Mouse (Mus musculus) B cell, adult 62 days (primary cell): ENCODE data around the gene Il12rb1. TPM values are rescaled to one million over a fixed set of nuclear protein-coding genes. Genes with fewer than 3 reads are reported as not detected.

Experiments
- total RNA-seq: library from RNA; stranded (reverse); gene quantifications from 4 replicates; pipeline ENCODE4 v1.2.4, GENCODE M21; 2023

Gene Il12rb1
- 0.92 to 2.6 TPM (median 1.1 TPM) in 4 replicates for total RNA-seq

GRCm38 (mm10) chr8:70808239-70808638, at the start of gene Il12rb1:
TSS of gene Il12rb1 (plus strand) at chr8:70808449.

GRCm38 (mm10) chr8:70760775-70761406, 47.4 kb upstream of the Il12rb1 start, which contains the start of gene Mpv17l2:
TSS of gene Mpv17l2 (minus strand) at chr8:70760946.

GRCm38 (mm10) chr8:70776496-70777444, 31.5 kb upstream of the Il12rb1 start, which contains the start of gene Pik3r2:
TSS of gene Pik3r2 (minus strand) at chr8:70776713.

GRCm38 (mm10) chr8:70804481-70805206, 3.6 kb upstream of the Il12rb1 start, which contains the start of gene Mast3:
TSS of gene Mast3 (minus strand) at chr8:70805054.

DNA sequence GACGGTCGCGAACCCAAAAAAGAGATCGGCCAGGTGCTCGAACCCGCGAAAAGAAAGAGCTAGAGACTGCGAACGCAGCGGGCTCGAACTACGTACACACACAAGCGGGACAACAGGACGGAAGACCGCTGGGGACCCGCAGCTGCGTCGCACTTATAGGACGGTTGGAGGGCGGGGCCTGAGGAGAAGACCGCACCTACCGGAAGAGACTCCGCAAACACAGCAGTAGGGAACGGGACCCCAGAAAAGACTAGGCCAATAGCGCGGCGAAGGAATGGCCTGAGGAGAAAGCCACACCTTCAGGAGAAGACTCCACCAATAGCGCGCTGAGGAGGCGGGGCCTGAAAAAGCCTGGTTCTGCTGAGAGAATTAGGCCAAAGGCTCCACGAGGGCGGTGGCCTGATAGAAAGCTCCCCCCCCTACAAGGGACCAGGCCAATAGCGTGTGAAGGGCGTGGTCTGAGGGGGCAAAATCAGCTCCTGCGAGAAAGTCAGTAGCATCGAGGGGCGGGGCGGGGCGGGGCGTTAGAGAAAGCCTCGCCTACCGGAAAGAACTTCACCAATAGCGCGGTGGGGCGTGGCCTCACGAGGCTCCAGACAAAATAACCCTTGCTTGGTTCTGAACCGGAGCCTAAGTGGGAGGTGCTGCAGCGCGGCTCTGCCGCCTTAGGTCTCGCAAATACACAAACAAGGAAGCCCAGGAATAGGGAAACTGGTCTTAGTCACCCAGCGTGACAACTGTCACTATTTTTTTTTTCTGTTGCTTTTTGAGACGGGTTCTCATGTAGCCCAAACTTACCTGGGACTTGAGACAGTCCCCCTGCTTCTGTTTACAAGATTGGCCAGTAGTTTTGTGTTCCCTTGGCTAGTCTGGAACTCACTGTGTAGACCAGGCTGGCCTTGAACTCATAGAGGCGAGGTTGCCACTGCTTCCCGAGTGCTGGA, 31.4 kb downstream of the Il12rb1 start, which contains the start of gene Arrdc2:
Gene Arrdc2, minus strand, starts transcription at position 313 of the 944 bp plus-strand sequence.

DNA sequence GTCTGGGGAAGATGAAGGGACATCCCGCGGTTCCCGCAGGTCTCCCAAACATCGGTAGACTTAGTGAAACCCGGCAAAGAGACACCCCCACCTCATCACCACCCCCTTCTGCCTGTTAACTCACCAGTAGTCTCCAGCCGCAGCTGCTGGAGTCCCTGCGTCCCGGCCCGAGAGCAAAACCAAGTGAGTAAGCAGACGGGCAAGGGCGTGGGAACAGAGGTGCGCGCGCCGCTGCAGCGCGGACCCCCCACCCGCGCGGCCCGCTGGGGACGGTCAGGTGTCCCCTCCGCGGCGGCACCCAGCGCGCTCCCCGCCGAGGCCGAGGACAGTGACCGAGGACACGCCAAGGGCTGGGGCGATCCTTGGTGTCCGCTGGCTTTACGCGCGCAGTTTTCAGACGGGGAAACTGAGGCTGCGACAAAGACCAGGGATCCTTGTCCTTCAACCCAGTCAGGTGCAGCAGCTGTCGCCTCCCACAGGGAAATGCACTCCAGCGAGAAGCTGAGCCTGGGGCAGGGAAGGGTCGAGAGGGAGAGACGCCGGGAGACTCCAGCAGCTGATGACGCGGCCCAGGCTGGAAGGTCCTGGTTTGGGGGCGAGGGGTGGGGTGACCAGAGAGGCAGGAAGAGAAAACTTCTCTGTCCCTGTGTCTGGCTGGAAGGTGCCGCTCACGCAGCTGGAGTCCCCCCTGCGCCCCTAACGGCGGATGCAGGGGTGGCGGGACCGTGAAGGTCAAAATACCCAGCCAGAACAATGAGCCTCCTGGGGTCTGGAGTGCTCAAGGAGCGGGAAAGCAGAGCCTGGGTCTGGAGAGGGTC, 54.8 kb downstream of the Il12rb1 start, which contains the start of gene Kcnn1:
Gene Kcnn1, minus strand, starts transcription at position 435 of the 818 bp plus-strand sequence.

Other genes with a start within 250 kb of the Il12rb1 start
- 101 to 107 TPM (median 103 TPM) in 4 replicates for gene Isyna1, start 214.1 kb upstream of the Il12rb1 start, total RNA-seq
- 64.4 to 94.1 TPM (median 74.8 TPM) in 4 replicates for gene Ssbp4, start 199.6 kb upstream of the Il12rb1 start, total RNA-seq
- 5.1 to 10.7 TPM (median 6.9 TPM) in 4 replicates for gene Lrrc25, start 192.3 kb upstream of the Il12rb1 start, total RNA-seq
- gene Gdf15, start 176.0 kb upstream of the Il12rb1 start, total RNA-seq = not detected in 4 replicates
- 11.2 to 14.7 TPM (median 12.6 TPM) in 4 replicates for gene Pgpep1, start 148.1 kb upstream of the Il12rb1 start, total RNA-seq
- 121 to 135 TPM (median 129 TPM) in 4 replicates for gene Lsm4, start 135.2 kb upstream of the Il12rb1 start, total RNA-seq
- 2,399 to 2,837 TPM (median 2,594 TPM) in 4 replicates for gene Jund, start 109.5 kb upstream of the Il12rb1 start, total RNA-seq
- 49.7 to 55.4 TPM (median 53.1 TPM) in 4 replicates for gene Iqcn, start 105.0 kb upstream of the Il12rb1 start, total RNA-seq
- 0.69 to 1.2 TPM in 2 of 4 replicates, not detected in the others for gene Gm3336, start 89.9 kb upstream of the Il12rb1 start, total RNA-seq
- gene Pde4c, start 84.7 kb upstream of the Il12rb1 start, total RNA-seq = 1.8 to 3.5 TPM (median 2.8 TPM) in 4 replicates
- 8.0 to 10.4 TPM (median 9.2 TPM) in 4 replicates for gene Rab3a, start 53.8 kb upstream of the Il12rb1 start, total RNA-seq
- gene Mpv17l2, start 47.5 kb upstream of the Il12rb1 start, total RNA-seq = 24.6 to 27.8 TPM (median 26.5 TPM) in 4 replicates
- gene Pik3r2, start 31.7 kb upstream of the Il12rb1 start, total RNA-seq = 23.5 to 27.1 TPM (median 25.3 TPM) in 4 replicates
- 209 to 221 TPM (median 216 TPM) in 4 replicates for gene Mast3, start 3.4 kb upstream of the Il12rb1 start, total RNA-seq
- gene Arrdc2, start 31.3 kb downstream of the Il12rb1 start, total RNA-seq = 21.4 to 33.4 TPM (median 25.9 TPM) in 4 replicates
- not detected in 4 replicates for gene Kcnn1, start 54.8 kb downstream of the Il12rb1 start, total RNA-seq
- gene Ccdc124, start 65.5 kb downstream of the Il12rb1 start, total RNA-seq = 36.5 to 40.5 TPM (median 38.0 TPM) in 4 replicates
- gene Slc5a5, start 84.3 kb downstream of the Il12rb1 start, total RNA-seq = not detected in 4 replicates
- 3,962 to 4,239 TPM (median 4,050 TPM) in 4 replicates for gene Rpl18a, start 89.0 kb downstream of the Il12rb1 start, total RNA-seq
- 57.0 to 65.6 TPM (median 61.2 TPM) in 4 replicates for gene Map1s, start 97.5 kb downstream of the Il12rb1 start, total RNA-seq